Mouse (Mus musculus): Measurements from ENCODE around the gene Inpp4a.

Inpp4a gene

DNA sequence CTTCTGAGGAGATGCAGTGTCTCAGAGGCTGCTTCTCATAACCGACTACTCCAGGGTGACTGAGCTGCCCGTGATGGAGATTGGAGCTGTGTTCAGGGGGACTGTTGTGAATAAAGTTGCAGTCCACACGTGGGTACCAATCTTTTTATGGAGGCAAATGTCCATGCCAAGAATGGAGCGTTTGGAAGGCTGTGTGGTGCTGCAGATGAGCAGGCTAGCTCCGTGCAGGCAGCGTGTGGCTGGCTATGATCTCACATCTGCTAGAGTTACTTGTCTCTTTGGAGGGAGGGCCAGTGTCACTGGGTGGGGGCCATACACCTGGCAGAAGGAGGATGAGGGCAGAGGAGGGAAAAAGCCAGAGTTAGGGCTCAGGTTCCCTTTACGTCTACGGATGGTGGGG lies 59.0 kb downstream of the Inpp4a start:
- no peak for DNase-seq

DNA sequence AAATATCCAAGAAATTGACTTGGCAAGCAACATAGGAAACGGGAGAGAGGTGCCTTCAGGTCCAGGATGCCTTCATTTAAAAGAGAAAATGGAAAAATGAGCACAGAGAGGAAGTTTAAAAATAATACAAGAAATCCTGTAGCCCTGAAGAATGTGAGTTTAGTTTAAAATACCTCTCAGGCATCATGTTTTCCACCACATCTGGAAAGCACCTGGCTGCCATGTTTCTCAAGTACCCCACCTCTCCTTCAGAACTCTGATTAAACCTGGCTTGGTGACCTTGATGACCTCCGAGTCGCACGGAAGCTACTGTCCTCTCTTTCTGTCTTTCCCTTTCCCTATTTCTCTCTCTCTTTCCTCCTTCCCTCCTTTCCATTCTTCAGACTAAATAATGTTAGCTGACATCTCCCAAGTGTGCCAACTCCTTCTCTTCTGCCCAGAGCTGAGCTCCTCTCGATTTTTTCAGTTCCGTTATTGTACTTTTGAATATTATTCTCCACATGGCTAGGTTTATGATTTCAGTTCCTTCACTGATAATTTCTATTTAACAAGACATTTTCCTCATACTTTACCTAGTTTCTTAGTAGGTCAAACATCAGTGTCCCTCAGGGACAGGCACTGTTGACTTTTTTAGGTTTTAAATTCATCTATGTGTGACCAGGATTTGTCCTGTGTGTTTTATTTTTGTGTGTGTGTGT lies 59.9 kb downstream of the Inpp4a start:
- DNase-seq: no peak

DNA sequence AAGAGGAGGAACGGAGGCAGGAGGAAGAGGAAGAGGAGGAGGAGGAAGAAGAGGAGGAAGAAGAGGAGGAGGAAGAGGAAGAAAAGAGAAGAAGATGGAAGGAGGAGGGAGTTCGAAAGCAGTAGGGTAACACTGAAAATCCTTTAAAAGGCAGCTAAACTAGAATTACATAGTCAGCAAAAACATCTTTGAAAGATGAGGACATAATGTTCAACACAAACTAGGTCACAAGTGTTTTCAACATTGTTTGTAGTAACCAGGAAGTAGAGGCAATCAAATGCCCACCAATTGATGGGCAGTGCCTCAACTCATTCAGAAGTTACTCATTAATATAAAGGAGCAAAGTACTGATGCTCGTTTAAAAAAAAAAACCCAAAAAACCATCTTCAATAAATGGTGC lies 61.1 kb downstream of the Inpp4a start:
- no peak for DNase-seq

DNA sequence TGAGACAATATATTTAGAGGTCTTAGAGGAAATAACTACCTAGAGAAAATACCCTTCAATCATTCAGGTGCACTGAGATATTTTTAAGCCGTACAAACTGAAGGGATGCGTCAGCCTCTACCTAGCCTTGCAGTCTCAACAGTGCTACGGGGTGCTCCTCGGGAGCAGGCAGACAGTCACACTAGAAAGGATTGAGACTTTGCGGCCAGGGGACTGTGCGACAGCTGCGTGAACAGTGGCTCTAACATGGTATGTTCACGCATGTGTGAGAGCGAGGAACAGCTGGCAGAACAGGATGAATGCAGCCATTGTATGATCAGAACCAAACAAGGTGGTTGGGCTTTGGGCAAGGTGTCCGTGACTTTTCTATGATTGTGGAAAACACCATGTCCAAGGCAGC lies 63.1 kb downstream of the Inpp4a start:
- no peak for DNase-seq

DNA sequence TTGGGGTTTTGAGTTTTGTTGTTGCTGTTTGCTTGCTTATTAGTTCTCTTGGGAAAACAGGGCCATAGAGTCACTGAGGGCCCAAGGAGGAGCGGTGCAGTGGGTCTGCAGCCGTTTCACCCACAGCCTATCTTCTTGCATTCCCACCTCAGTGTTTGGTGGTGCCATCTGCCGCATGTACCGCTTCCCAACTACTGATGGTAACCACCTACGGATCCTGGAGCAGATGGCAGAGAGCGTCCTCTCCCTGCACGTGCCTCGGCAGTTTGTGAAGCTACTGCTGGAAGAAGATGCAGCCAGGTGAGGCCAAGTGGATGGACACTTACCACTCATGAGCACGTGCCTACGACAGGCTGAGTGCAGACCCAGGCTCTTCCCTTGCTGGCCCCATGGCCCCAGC lies 68.5 kb downstream of the Inpp4a start:
- DNase-seq: no peak

DNA sequence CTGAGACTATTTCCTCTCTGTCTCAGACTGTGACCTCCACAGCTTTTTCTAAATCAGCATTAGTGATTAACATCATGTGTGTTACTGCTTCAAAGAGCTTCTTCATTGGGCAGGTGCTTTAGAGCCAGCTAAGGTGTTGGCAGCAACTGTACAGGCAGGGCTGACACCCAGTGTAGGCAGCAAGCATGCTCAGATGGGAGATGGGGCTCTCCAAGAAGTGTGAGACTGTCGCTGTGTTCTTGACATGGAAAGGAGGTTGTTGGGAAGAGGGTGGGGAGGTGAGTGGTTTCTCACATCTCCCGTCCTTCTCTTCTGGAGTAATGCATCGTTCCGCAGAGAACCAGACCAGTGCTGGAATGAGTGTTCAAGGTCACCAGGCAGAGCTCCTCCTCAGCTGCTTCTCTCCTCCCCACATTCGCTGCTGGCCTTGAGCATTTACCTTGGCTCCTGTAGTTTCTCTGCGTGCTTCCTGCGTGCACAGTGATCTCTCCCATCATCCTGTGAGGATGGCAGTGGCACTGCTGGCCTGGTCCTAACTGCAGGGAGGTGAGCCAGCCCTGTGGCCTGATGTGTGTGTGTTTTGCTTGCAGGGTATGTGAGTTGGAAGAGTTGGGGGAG lies 69.2 kb downstream of the Inpp4a start:
- DNase-seq: no peak

DNA sequence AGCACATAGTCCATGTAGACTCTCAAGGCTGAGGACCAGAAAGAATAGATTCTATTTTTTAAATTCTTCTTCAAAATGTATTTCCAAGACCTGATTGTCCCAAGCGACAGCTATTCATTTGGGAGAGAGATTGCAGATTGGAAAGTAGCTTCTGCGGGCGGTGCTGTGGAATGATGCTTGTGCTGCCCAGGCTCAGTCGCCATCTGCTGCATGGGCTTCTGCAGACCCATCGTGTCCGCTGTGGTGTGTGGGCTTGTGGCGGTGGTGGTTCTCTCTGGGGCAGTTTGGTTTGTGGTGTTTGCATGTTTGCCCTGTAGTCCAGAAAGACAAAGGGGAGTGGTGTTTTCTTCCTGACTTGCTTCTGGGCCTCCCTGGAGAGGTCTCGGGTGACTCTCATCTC lies 76.5 kb downstream of the Inpp4a start:
- DNase-seq: no peak

DNA sequence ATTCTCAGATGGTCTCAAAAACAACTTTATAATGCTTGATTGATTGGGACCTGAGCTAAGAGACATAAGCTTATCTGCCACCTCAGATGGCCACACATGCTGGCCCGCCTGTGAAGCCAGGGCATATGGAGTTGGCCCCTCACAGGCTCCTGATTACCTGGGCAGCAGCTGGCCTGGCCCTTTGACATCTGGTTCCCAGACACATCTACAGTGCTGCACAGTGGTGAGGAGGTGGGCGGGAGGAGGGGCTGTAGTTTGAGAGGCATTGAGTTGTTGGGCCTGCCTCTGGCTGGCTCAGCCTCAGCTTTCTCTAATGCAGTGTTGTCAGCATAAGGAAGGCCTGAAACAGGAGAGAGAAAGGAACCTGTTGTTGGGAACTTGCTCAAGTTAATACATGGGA lies 77.1 kb downstream of the Inpp4a start:
- DNase-seq: no peak

DNA sequence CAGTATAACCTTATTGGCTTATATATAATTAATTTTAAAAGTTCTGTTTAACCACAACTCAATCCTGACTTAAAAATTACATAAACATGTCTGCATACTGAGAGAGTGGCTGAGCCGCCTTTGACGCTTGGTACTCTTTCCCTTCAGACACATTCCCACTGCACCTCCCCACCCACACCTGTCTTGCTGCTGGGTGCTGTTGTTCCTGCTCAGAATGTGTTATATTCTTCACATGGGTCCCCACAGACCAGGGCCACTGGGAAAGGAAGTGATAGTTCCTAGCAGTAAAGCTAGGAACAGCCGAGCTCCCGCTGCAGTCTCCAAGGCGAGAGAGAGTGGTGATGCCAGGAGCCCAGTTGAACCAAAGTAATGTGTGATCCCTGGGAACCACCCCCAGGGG lies 78.4 kb downstream of the Inpp4a start:
- DNase-seq: no peak

DNA sequence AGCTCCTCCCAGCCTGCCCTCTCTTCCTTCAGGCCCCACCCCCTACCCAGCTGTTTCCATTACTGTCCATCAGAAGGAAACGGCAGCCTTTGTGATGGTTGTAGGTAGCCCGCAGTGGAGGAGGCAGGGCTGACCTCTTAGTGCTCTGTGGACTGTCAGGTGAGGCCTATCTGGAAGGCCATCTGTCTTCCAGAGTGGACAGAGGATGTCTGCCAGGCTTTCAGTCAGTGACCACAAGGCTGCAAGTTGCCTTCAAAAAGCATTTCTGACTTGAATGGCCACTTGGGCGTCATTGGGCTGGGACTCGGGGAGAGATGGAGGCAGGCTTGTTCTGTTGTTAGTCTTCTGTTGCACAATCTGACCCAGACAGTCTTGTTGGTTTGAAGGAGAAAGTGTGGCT lies 79.9 kb downstream of the Inpp4a start:
- DNase-seq: no peak

DNA sequence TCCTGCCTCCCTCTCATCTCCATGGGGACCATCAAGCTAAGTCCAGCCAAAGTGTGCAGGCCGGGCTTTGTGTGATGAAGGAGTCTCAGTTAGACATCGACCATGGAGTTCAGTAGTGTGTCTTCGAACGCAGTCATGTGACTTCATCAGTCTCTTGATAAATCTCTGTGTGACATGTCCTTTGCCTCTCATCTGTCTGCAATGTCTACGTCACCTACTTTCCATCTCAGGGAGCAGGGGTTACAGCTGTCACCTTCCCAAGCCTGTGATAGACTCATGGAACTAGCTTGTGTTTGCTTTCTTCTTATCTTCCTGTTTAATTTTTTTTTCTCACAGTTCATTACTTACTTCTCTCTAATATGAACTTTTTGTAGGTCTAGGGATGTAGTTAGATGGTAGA lies 81.2 kb downstream of the Inpp4a start:
- DNase-seq: no peak

DNA sequence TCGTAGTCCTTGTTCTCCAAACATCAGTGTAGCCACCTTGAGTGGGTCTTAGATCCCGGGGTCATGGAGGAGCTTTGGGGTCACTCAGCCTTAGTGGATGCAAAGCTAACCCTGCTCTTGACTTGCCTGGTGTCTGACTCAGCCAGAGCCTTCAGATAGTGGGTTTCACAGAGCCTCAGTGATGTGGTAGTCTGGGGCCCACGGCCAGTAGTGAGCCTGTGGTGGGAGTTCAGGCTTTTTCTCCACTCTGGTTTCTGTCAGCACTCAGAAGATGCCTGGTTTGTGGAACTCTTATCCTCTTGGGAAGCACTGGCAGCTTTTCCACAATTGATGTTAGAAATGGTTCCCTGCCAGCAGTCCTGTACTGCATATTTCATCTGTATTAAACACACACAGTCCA lies 84.6 kb downstream of the Inpp4a start:
- DNase-seq: no peak

DNA sequence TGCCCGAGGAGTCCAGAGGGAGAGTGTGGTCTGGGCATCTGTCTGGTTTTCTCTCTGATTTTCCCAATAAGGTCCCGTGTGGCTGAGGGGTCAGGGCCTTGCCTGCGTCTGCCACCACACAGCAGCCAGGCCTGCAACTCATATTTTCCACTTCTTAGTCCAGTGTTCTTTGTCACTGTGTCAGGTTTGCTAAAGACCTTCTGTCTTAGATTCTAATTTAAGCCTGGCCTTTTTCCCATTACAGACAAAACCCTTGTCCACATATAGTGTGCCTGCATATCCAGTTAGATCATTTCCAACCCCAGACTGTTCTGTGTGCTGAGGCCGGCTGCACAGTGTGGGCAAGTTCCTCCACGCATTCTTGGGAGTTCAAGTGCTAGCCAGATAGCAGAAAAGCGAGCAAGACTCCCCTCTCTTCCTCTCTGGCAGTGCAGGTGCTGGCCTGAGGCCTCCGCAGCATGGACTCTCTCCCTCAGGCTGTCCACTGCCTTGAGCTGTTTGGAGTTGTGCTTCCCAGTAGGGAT lies 86.8 kb downstream of the Inpp4a start:
- no peak for DNase-seq

DNA sequence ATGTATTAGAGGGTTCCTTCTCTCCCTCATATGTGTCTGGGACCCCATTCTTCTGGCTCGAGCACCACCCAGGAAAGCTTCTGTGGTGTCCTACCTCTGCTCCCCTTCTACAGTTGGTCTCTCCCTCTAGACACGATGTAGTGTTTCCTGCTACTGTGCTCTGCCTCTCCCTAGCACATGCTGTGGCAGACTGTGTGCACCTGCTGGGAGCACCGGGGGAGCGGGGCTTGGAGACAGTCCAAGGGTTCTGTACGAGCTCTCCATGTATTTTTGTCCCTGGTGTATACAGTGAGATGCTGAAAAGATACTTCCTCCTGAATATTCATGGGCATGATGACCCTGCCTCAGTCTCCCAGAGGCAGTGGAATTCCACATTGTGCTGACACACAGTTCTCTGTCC lies 93.5 kb downstream of the Inpp4a start:
- no peak for DNase-seq

DNA sequence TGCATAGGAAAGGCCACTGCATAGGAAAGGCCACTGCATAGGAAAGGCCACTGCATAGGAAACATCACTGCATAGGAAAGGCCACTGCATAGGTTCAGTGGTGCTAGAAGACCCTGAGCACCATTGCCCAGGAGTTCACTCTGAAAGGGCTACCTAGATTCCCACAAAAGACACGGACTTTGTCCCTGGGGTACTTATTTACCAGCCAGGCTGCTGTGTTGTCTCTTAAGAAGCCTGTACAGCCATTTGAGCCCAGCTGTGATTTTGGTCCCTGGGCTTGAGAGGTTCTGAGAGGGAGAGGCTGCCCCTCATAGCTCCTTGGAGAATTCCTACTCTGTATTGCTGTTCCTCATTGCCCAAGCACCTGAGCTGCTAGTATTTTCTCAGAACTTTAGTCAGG lies 96.8 kb downstream of the Inpp4a start:
- DNase-seq: no peak

DNA sequence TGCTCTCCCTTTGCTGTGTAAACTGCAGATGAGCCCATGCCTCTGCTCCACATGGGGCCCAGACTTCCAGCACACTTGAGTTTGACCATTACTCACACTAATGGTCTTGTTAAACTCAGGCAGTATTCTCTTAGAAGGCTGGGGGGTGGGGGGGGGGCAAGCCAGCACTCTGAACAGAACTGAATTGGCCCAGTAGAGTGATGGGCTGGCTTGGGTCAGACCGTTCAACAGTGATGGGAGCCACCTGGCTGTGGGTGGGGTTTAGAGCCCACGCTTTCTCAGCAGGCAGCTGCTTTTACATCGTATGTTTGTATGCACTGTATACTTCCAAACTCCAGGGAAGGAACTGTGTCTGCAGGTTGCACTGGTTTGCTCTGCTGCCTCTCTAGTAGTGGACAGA lies 99.3 kb downstream of the Inpp4a start:
- no peak for DNase-seq

DNA sequence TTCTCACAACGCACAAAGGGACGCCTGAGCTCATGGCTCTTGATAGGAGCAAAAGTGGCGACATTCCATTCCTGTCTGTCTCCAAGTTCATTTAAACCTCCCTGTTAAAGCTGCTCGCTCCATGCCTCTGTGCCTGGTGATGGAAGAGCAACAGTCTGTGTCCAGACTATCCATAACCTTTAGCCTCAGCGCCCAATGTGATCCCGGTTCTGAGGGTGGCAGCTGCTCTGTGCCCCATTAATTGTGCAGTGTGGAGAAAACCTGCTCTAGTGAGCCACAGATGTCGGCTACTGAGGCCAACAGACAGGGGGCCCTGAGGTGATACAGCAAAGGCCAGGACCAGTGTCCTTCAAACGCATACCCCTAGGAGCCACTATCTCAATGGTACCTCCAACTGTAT lies 100.1 kb downstream of the Inpp4a start:
- DNase-seq: no peak

DNA sequence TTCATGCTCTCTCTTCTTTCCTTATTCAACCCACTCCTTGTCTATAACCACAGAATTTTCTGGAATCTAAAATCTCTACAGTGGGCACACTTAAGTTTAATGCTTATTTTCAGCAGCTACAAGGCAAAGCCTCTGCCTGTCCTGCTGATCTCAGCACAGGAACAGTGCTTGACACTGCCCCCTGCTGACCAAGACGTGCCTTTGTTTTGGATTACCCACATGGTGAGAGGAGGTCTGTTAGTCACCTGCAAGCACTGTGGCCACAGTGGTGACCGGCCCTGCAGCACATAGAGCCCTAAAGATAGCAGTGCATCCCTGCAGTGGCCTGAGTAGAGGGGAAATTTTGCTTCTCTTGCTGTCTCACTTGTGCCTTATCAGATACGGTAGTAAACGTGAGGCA lies 102.0 kb downstream of the Inpp4a start:
- peak; percentile 58 for DNase-seq

DNA sequence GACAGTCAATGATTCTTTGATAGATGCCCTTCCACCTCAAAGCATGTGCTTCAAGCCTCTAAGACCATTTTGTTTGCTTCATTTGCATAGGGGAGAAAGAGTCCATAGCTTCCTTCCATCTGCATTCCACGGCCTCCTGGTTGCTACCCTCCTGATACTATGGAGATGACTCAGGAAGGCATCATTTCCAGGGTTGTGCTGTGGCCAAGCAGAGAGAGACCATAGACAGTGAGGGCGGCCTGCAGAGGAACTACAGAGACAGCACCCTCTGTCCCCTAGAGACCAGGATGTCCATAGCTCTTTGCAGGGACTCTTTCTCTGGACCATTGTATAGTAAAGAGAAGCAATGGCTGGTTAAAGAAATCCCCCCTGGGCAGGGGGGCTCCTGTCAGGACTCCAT lies 105.5 kb downstream of the Inpp4a start:
- DNase-seq: no peak

DNA sequence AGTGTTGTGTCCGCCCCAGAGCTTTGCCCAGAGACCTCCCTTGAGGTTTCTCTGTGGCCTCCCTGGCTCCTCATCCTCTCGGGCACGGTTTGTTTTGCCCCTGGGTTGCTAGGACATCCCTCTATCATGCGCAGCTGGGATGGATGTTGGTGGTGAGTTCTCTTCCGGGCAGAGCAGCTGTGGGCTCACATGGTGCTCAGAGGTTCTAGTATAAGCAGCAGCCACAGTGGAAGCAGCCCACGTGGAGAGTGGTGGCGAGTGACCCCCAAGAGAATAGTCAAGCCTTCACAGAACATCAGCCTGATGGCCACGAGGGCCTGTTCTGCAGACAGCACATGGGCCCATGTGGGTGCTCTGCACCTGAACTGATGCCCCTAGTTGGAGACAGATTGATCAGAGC lies 107.6 kb downstream of the Inpp4a start:
- DNase-seq: no peak

DNA sequence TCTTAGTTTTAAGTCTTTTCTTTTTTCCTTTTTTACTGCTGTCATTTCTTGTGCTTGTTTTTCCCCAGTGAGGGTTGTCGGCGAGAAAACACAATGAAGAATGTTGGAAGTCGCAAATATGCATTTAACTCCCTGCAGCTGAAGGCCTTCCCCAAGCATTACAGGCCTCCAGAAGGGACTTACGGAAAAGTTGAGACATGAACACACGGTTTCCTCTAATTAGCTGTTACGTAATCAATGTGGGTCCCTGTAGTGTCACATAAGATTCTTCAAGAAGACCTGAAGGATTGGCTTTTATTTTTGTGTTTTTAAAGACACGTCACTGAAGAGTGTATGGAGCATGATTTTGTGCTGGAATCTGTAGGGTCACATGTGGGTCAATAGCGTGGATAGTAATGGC lies 108.4 kb downstream of the Inpp4a start:
- DNase-seq: no peak

DNA sequence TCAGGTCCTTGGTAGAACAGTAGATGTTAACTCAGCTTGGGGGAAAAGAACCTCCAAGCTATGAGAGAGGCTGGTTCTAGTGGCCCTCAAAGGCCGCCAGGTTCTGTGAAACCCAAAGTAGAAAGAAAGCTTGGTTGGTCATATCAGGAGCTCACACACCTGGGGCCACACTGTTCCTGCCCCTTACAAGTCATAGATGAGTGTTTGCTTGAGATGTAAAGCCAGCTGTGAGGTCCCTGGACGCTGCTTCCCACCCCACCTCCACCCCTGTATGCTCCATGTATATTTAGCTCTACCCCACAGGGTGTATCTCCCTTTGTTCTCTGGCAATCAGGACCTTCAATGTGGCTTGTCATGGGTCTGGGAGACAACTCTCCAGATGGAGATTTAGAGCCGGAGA lies 109.0 kb downstream of the Inpp4a start:
- no peak for DNase-seq

DNA sequence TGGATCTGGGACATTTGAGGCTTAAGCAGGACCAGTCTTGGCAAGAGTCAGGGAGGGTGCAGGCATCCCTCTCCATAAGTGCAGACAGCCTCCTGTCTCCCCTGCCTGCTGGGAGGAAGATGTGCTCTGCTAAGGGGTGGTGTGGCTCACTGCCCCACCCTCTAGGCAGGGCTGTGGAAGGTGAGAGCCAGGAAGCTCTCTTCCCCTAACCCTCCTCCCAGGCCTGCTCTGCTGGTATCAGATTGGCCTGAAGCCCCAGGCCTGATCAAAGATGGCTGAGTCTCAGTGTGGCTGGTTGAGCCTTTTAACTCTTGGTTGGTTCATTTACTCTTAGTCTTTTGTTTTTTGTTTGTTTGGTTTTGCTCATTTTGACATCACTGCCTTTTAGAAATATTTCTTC lies 110.0 kb downstream of the Inpp4a start:
- DNase-seq: no peak

DNA sequence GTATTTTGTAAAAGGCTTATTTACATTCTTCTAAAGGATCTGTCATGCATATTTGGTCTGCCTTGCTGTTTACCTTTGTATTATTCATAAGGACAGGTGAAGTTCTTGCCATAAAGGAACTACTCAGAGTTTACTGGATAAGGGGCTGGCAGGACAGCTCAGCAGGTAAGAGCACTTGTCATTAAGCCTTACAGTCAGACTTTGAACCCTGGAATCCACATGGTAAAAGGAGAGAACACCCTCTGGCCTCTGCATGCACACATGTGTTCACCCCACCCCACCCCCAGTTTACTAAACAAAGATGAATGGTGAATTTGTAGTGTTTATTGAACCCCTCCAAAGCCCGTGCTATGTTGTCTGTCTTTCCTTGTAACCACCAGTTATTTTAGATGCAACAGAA lies 115.7 kb downstream of the Inpp4a start:
- DNase-seq: no peak

DNA sequence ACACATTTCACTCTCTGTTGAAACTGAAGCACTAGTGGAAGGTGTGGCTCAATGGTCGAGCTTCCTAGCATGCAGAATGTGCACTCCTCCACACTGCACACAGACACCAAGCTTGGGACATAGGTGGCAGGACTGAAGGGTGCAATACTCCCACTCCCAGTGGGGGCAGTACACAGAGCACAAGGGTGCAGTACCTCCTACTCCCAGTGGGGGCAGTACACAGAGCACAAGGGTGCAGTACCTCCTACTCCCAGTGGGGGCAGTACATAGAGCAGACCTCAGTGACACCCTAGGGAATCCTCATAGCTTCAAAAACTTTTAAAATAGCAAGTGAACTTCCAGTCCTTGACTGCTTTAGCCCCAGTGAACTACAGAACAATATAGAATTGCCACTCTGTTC lies 119.8 kb downstream of the Inpp4a start:
- peak; percentile 47 for DNase-seq
